Mouse (Mus musculus) embryonic facial prominence, embryonic 12.5 days (tissue): ENCODE data around the gene Ppp1r37. TPM values are rescaled to one million over a fixed set of nuclear protein-coding genes. Genes with fewer than 3 reads are reported as not detected.
A peak's percentile ranks its signal among the peaks of the same experiment; 100 is the strongest.
"Not testable (repeated sequence)": the region's sequence is repeated elsewhere in the genome, so short reads cannot be mapped to it uniquely, and the experiment has no call there.

Source experiments
- ATAC-seq: fragments of 200-750 bp; cut with Nextera tagmentation; 2 replicates; pipeline ENCODE4 v1.8.0; 2017; ENCODE audit not compliant: insufficient number of reproducible peaks, insufficient read depth, low FRiP score, low TSS enrichment
- H3K27ac ChIP-seq: fragments of 300-500 bp; sonication (generic); 2 replicates; pipeline ENCODE4 v1.5.1; 2016; ENCODE audit warnings: mild to moderate bottlenecking
- H3K27me3 ChIP-seq: fragments of 300-500 bp; sonication (generic); 2 replicates; pipeline ENCODE4 v1.6.1; 2016; ENCODE audit warnings: mild to moderate bottlenecking, moderate library complexity
- H3K36me3 ChIP-seq: fragments of 300-500 bp; sonication (generic); 2 replicates; pipeline ENCODE4 v1.6.1; 2016; ENCODE audit warnings: mild to moderate bottlenecking
- H3K4me1 ChIP-seq: fragments of 300-500 bp; sonication (generic); 2 replicates; pipeline ENCODE4 v1.6.1; 2016
- H3K4me2 ChIP-seq: fragments of 300-500 bp; sonication (generic); replicated peaks from 2 replicates; pipeline ENCODE4 v1.6.1; 2016; ENCODE audit warnings: mild to moderate bottlenecking, moderate library complexity
- H3K4me3 ChIP-seq: fragments of 300-500 bp; sonication (generic); 2 replicates; pipeline ENCODE4 v1.5.1; 2016; ENCODE audit warnings: mild to moderate bottlenecking
- H3K9ac ChIP-seq: fragments of 300-500 bp; sonication (generic); 2 replicates; pipeline ENCODE4 v1.6.1; 2016; ENCODE audit warnings: mild to moderate bottlenecking, moderate library complexity
- H3K9me3 ChIP-seq: fragments of 300-500 bp; sonication (generic); 2 replicates; pipeline ENCODE4 v1.6.1; 2016; ENCODE audit warnings: mild to moderate bottlenecking, moderate library complexity
- WGBS: fragments of 180-500 bp; shearing (Covaris S2); methylation state at CpG from one replicate; pipeline ENCODE4 v1.1.7; 2016; 5-methylcytosine and 5-hydroxymethylcytosine counted together
- polyA plus RNA-seq: library from polyadenylated mRNA; unstranded; fragments of >200 nt; fragmentation: Nextera tagmentation; extraction: Ambion mirVana; gene quantifications from 2 replicates; pipeline ENCODE4 v1.2.1, GENCODE M21; 2016

The Ppp1r37 gene
- polyA plus RNA-seq, result 36.0 and 40.6 TPM in 2 replicates

GRCm38 (mm10) chr7:19562643-19563410, at the start of gene Ppp1r37:
Gene Ppp1r37 (minus strand): TSS chr7:19563076.
- Histone ChIP-seq H3K4me2 (peak within 1 kb of the TSS; percentile 89), H3K27me3 (no peaks in the 10 kb centered on the region), H3K9ac (peak within 1 kb of the TSS; percentile 94), H3K4me3 (peak within 1 kb of the TSS; percentile 91), H3K9me3 (peaks cover 6% of the 10 kb centered on the region; the same call in 1 of the 2 replicates), H3K4me1 (peaks cover 39% of the 10 kb centered on the region), H3K27ac (peak within 1 kb of the TSS; percentile 91), H3K36me3 (peaks cover 25% of the 10 kb centered on the region)
- ATAC-seq, result no peak
- WGBS, result 1% methylated on average over 19 of the region's 19 CpGs

- WGBS, result 78% methylated on average over 5 of the region's 5 CpGs
- H3K4me3 ChIP-seq, result no peak overlapping the region
- H3K4me2 ChIP-seq, result no peak overlapping the region
- H3K36me3 ChIP-seq, result no peaks in the 10 kb centered on the region
- no peaks in the 10 kb centered on the region for H3K4me1 ChIP-seq
- no peak overlapping the region for H3K9ac ChIP-seq
- H3K9me3 ChIP-seq, result no peaks in the 10 kb centered on the region
- ATAC-seq, result no peak
- H3K27me3 ChIP-seq, result no peaks in the 10 kb centered on the region
- no peak overlapping the region for H3K27ac ChIP-seq
Observed at GRCm38 (mm10) chr7:19610969-19611368, 48.1 kb upstream of the Ppp1r37 start.

- H3K27me3 ChIP-seq, result no peaks in the 10 kb centered on the region
- H3K9me3 ChIP-seq, result no peaks in the 10 kb centered on the region
- no peak overlapping the region for H3K4me2 ChIP-seq
- H3K36me3 ChIP-seq, result no peaks in the 10 kb centered on the region
- 91% methylated on average over 12 of the region's 12 CpGs for WGBS
- H3K4me1 ChIP-seq, result no peaks in the 10 kb centered on the region
- no peak overlapping the region for H3K4me3 ChIP-seq
- no peak overlapping the region for H3K27ac ChIP-seq
- no peak overlapping the region for H3K9ac ChIP-seq
- ATAC-seq, result no peak
Observed at GRCm38 (mm10) chr7:19609641-19610332, 46.9 kb upstream of the Ppp1r37 start.

- no peak overlapping the region for H3K27ac ChIP-seq
- H3K4me1 ChIP-seq, result peaks cover 14% of the 10 kb centered on the region
- no peaks in the 10 kb centered on the region for H3K36me3 ChIP-seq
- no peak overlapping the region for H3K9ac ChIP-seq
- H3K4me3 ChIP-seq, result no peak overlapping the region
- no peaks in the 10 kb centered on the region for H3K9me3 ChIP-seq
- 83% methylated on average over 5 of the region's 5 CpGs for WGBS
- no peak for ATAC-seq
- no peak overlapping the region for H3K4me2 ChIP-seq
- H3K27me3 ChIP-seq, result no peaks in the 10 kb centered on the region
Observed at GRCm38 (mm10) chr7:19607291-19607690, 44.4 kb upstream of the Ppp1r37 start.

- H3K27me3 ChIP-seq, H3K9me3 ChIP-seq, ATAC-seq, H3K27ac ChIP-seq: not testable (repeated sequence)
- Histone ChIP-seq H3K4me3 (peak overlapping the region; percentile 99), H3K9ac (0 out of 2 replicates have a peak overlapping the region, but pooled peaks have one; percentile 97), H3K36me3 (peaks cover 21% of the 10 kb centered on the region), H3K4me1 (peaks cover 18% of the 10 kb centered on the region), H3K4me2 (peak overlapping the region; percentile 91)
- WGBS, result 59% methylated on average over 10 of the region's 10 CpGs
Observed at GRCm38 (mm10) chr7:19604606-19605214, 41.8 kb upstream of the Ppp1r37 start.

GRCm38 (mm10) chr7:19603849-19604605, 41.2 kb upstream of the Ppp1r37 start, which contains the start of gene Clasrp:
Gene Clasrp (minus strand): TSS chr7:19604486.
- no peaks in the 10 kb centered on the region for H3K27me3 ChIP-seq
- under 1% methylated on average over 57 of the region's 57 CpGs for WGBS
- H3K9ac ChIP-seq, result peak within 1 kb of the TSS; percentile 97
- H3K4me2 ChIP-seq, result peak within 1 kb of the TSS; percentile 91
- peaks cover 27% of the 10 kb centered on the region for H3K36me3 ChIP-seq
- H3K27ac ChIP-seq, result peak within 1 kb of the TSS; percentile 72
- H3K9me3 ChIP-seq, result no peaks in the 10 kb centered on the region
- peaks cover 18% of the 10 kb centered on the region for H3K4me1 ChIP-seq
- peak within 1 kb of the TSS; percentile 99 for H3K4me3 ChIP-seq
- peak; percentile 90 for ATAC-seq

- Histone ChIP-seq H3K4me2 (peak overlapping the region; percentile 91), H3K9me3 (no peaks in the 10 kb centered on the region), H3K4me1 (peaks cover 18% of the 10 kb centered on the region), H3K36me3 (peaks cover 37% of the 10 kb centered on the region), H3K27me3 (no peaks in the 10 kb centered on the region), H3K4me3 (peak overlapping the region; percentile 99), H3K27ac (no peak overlapping the region), H3K9ac (peak overlapping the region; percentile 97; the same call in 1 of the 2 replicates)
- WGBS, result 82% methylated on average over 12 of the region's 12 CpGs
- no peak for ATAC-seq
Observed at GRCm38 (mm10) chr7:19603055-19603454, 40.2 kb upstream of the Ppp1r37 start.

- Histone ChIP-seq H3K4me1 (peaks cover 18% of the 10 kb centered on the region), H3K36me3 (peaks cover 54% of the 10 kb centered on the region), H3K4me2 (no peak overlapping the region), H3K4me3 (no peak overlapping the region), H3K27ac (no peak overlapping the region), H3K9me3 (no peaks in the 10 kb centered on the region), H3K27me3 (no peaks in the 10 kb centered on the region), H3K9ac (no peak overlapping the region)
- WGBS, result 71% methylated on average over 5 of the region's 5 CpGs
- ATAC-seq, result no peak
Observed at GRCm38 (mm10) chr7:19600562-19600961, 37.7 kb upstream of the Ppp1r37 start.

- H3K4me3 ChIP-seq, result no peak overlapping the region
- ATAC-seq, result no peak
- no peaks in the 10 kb centered on the region for H3K9me3 ChIP-seq
- H3K36me3 ChIP-seq, result peaks cover 89% of the 10 kb centered on the region
- H3K4me1 ChIP-seq, result no peaks in the 10 kb centered on the region
- H3K4me2 ChIP-seq, result no peak overlapping the region
- H3K27ac ChIP-seq, result no peak overlapping the region
- no peaks in the 10 kb centered on the region for H3K27me3 ChIP-seq
- 92% methylated on average over 10 of the region's 10 CpGs for WGBS
- no peak overlapping the region for H3K9ac ChIP-seq
Observed at GRCm38 (mm10) chr7:19593061-19593730, 30.3 kb upstream of the Ppp1r37 start.

- Histone ChIP-seq H3K4me3 (no peak overlapping the region), H3K36me3 (peaks cover 97% of the 10 kb centered on the region), H3K9me3 (no peaks in the 10 kb centered on the region), H3K9ac (no peak overlapping the region), H3K4me1 (no peaks in the 10 kb centered on the region), H3K4me2 (no peak overlapping the region), H3K27me3 (no peaks in the 10 kb centered on the region), H3K27ac (no peak overlapping the region)
- ATAC-seq, result no peak
- WGBS, result 54% methylated on average over 3 of the region's 3 CpGs
Observed at GRCm38 (mm10) chr7:19589917-19590316, 27.0 kb upstream of the Ppp1r37 start.

- WGBS, result 54% methylated on average over 3 of the region's 3 CpGs
- no peak overlapping the region for H3K27ac ChIP-seq
Observed at GRCm38 (mm10) chr7:19589207-19589606, 26.3 kb upstream of the Ppp1r37 start.

More at GRCm38 (mm10) chr7:19589207-19589606, 26.3 kb upstream of the Ppp1r37 start:
- peaks cover 98% of the 10 kb centered on the region for H3K36me3 ChIP-seq
- no peak overlapping the region for H3K4me3 ChIP-seq
- no peaks in the 10 kb centered on the region for H3K9me3 ChIP-seq
- ATAC-seq, result no peak
- H3K9ac ChIP-seq, result no peak overlapping the region
- no peak overlapping the region for H3K4me2 ChIP-seq
- no peaks in the 10 kb centered on the region for H3K4me1 ChIP-seq
- no peaks in the 10 kb centered on the region for H3K27me3 ChIP-seq
